Mouse (Mus musculus): ENCODE results near the gene Etv6.

GRCm38 (mm10) chr6:134131601-134132000 lies 96.1 kb downstream of the Etv6 start:
- TF ChIP-seq CTCF (IDR thresholded peaks at IDR 0.05; ENCODE audit: borderline replicate concordance, extremely low read depth, insufficient read depth, insufficient read length) (no peak), POLR2A (IDR thresholded peaks at IDR 0.05; ENCODE audit: borderline replicate concordance, extremely low read depth, insufficient read depth, insufficient read length, poor library complexity, severe bottlenecking) (no peak)
